Mouse (Mus musculus) MN1 (cell line): ENCODE results near the gene Vmn2r61.

Experiments used
- DNase-seq: peaks from one replicate; pipeline ENCODE4 v3.0.0-alpha.2; 2016; ENCODE audit warnings: low spot score

Gene Vmn2r61

GRCm38 (mm10) chr7:42259753-42260152 is at the start of gene Vmn2r61:
TSS of gene Vmn2r61 (plus strand) at chr7:42260053.
- DNase-seq, result no peak
